Mouse (Mus musculus) layer of hippocampus, postnatal 25 days (tissue): ENCODE data around the gene Ddx3x. TPM values are rescaled to one million over a fixed set of nuclear protein-coding genes. Genes with fewer than 3 reads are reported as not detected.
A peak's percentile ranks its signal among the peaks of the same experiment; 100 is the strongest.
"Not testable (repeated sequence)": the region's sequence is repeated elsewhere in the genome, so short reads cannot be mapped to it uniquely, and the experiment has no call there.

Experiments
- DNase-seq, 2 experiments: peaks; one replicate each; pipeline ENCODE4 v3.0.0; 2022; ENCODE audit warnings: mixed read lengths in 2 of 2, low spot score in 1 of 2; ENCODE audit errors: extremely low spot score in 1 of 2
- total RNA-seq, 2 experiments: library from RNA; stranded (reverse); gene quantifications; 2 replicates each; pipeline ENCODE4 v1.2.3; 2021

The Ddx3x gene
- total RNA-seq, 2 experiments from 2014 or later, result 163 to 190 TPM

DNA sequence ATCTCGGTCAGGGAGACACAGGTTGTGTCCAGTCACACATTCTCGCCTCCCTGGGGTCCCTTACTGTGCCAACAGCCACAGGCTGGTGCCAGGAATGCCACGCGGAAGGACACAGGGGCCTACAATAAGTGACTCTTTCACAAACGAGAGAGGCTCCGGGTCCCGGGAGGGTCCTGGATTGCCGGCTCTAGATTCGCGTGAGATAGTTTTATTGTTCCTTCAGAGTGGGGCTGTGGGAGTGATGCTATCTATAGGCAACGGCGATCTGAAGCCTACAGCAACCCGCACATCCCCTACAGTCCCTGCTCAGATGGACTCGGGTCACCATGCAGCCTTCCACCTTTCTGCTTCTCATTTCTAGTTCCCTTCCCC is 747 bp upstream of the Ddx3x start:
- peak in 1 of 2 experiments; percentile 31 for DNase-seq

DNA sequence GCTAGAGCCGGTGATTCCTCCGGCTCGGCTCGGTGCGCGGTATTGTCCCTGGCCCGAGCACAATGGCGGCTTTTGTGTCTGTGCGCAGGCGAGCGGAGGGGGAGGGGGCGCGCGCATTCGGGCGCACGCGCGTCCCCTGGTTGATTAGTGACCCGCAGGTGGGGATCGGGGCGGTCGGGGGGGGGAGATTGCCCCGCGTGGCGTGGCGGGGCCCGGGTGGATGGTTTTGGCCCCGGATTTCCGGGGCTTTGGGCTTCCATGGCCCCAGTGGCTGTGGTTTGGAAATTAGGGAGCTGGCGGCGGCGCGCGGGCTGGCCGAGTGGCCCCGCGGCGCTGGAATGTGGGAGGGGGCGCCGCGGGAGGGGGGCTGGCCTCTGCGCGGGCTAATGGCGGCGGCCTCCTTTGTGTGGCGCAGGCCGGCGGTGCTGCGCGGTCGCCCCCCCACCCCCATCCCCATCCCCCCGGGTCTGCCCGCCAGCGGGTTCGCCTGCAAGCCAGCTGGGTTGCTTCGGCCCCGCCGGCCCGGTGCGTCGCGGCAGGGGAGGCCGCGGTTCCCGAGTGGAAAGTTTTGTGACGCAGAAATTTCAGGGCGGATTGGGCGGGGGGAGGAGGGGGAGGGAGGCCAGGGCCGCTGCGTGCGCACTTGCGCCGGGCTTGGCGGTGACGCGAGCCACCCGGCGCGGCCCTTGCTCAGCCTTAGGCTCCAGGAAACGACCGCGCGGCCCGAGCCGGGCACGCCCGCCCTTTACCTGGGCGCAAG is 739 bp downstream of the Ddx3x start:
- DNase-seq, result peak; percentile 31 to 66

DNA sequence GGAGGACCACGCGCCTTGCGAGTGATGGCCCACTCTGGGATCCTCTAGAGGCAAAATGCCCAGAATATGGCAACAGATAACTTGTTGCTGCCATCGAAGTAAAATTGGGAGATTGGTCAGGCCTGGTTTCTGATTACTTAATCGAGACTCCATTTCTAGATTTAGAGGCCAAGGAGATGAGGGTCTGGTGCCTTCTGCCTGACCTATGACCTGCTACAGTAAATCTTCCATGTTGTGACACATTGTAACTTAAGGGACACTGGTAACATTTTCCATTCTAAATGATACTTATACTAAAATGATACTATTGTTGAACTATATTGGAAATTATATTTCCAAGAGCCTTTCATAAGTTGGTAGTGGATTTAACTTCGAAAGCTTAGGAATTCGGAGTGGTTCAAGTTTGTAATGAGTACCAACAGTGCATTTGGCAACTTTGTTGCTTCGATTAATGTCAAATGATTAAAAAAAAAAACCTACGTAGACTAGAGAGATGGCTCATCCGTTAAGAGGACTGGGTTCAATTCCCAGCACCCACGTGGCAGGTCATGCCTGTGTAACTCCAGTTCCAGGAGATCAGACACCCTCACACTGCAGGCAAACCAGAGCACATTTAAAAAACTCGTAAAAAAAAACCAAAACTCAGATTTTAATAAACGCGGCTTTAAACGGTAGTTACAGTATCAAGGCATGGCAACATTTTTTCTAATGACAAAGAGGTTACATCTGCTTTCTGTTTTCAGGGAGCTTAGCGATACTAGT is 1.5 kb downstream of the Ddx3x start:
- no peak for DNase-seq

DNA sequence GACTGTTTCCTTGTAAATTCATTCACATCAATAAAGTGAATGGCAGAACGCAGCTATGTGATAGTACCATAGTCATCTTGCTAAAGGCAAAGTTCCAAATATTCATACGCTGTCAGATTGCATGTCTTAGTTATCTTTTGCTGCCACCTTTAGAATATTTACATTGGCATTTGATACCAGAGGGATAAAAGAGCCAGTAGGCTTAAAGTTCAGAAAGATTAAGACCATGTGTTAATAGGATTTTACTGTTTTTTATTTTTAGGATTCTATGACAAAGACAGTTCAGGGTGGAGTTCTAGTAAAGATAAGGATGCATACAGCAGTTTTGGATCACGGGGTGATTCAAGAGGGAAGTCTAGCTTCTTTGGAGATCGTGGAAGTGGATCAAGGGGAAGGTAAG is 5.0 kb downstream of the Ddx3x start:
- DNase-seq, result no peak

DNA sequence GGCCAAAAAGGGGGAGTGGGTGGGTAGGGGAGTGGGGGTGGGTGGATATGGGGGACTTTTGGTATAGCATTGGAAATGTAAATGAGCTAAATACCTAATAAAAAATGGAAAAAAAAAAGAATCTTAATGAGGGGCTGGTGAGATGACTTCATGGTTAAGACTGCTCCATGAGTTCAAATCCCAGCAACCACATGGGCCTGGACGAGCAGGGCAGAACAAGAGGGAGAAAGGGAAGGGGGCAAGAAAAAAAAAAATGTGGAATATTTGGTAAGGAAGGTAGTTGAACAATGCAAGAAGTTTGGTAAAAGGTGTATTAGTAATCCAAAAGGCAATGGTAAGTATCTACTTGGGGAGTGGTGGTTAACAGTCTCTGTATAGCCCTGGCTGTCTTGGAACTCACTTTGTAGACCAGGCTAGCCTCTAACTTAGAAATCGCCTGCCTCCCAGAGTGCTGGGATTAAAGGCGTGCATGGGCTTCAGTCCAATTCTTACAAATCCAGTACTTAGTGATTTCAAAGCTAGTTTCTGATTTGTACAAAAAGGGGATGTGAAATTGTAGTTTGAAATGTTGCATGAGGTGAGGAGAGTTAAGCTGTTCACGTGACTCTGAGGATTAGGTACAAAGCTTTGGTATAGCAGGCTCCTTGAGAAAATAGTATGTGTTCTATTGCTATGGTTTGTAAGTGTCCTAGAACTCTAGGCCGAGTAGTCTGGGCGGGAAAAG is 13.9 kb downstream of the Ddx3x start:
- no peak for DNase-seq

DNA sequence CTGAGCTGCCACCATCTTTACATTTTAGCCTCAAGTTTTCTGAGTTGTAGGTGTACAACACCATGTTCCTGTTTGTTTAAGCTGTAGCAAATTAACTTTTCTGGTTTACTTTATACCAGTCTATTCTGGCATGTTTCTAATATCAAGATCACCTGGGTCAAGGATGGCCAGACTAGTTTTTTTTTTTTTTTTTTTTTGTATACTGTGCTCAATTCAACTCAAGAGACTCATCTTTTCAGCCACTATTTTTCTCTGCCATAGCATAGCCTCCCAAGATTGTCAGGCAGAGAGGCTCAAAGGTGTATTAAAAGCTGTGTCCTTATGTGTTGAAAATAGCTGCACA is 14.4 kb downstream of the Ddx3x start:
- DNase-seq, result no peak

DNA sequence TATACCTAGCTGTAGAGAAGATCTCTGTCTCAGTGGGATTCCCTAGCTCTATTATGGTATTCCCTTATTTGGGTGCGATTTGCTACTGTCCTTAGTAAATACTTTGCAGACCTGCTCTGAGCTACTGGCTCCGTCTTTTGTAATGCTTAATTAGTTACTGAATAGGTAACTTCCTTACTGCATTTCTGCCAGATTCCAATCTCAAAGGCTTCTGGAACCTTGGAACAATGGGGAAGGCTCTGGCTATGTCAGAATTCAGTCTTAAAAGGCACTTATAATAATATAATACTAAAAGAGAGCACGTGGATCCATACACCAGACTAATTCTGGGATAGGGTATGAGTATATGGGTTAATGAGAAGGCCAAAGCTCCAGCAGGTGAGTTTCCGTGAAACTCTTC is 15.5 kb downstream of the Ddx3x start:
- DNase-seq, result not testable (repeated sequence)

DNA sequence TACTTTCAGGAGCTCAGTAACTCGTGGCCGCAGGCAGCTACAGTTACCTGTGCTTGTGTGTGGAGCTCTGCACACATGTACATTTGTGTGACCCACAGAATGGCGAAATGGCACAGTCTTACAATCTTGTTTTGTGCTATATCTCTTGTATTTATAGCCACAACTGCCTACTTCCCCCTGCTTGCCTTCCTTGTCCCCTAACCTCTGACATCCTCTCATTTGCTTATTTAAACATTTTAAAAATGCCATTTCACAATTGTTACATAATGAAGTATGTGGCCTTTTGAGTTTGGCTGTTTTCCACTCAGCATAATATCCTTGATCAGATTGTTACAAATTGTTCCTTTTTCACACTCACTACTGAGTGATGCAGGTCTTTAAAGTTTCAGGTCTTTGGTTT is 25.4 kb downstream of the Ddx3x start:
- no peak for DNase-seq

DNA sequence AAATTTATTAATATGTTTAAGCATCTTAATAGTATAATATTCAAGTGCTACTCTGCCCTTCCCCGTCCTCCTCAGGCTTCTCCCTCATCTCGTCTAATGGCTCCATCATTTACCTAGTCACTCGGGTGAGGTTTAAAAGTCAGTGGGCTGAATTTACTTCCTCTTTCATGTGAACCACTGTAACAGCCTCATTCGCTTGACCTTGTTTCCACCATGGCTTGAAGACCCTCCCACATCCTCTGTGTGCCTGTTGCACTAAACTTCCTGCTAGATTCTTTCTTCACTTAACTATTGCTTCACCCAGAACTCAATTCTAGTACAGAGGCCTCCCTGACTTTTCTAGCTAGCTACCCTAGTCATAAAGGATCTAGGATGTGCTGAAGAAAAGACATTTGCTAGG is 30.6 kb downstream of the Ddx3x start:
- no peak for DNase-seq

DNA sequence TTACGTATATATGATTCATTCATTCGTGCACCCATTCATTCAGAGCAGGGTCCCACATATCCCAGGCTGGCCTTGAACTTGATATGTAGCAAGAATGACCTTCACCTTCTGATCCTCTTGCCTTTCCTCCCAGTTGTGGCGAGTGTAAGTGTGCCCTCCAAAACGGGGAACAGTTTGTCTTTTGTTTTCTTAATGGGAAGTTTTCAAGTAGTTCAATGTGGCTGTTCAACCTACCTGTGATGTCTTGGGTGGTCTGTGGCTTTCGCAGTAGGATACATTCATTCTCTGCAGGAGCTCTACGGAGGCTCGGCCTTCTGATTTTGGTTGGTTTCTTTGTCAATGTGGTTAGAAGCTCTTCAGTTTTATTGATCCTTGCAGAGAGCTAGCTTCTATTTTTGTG is 48.8 kb downstream of the Ddx3x start:
- no peak for DNase-seq

Other genes starting within 250 kb of the Ddx3x start
- 100 to 1,000 TPM; 226 to 231 TPM for gene Usp9x, start 209.5 kb upstream of the Ddx3x start, total RNA-seq
- 1 to 10 TPM in 1 of 2 experiments, under 1 TPM in 1; 0.81 to 1.2 TPM for gene Nyx, start 185.1 kb downstream of the Ddx3x start, total RNA-seq